Mouse (Mus musculus) brain, embryonic 14.5 days (tissue): ENCODE data around the gene Nhlrc3.

Experiments
- CTCF ChIP-seq: fragments of 200-500 bp; IDR thresholded peaks from 2 replicates; pipeline ENCODE4 v1.5.1; 2012; ENCODE audit warnings: inconsistent platforms, mild to moderate bottlenecking, moderate library complexity, borderline replicate concordance; ENCODE audit not compliant: insufficient read depth, insufficient read length; ENCODE audit errors: extremely low read depth
- POLR2A ChIP-seq: fragments of 200-500 bp; IDR thresholded peaks from 2 replicates; pipeline ENCODE4 v1.6.1; 2012; ENCODE audit warnings: mild to moderate bottlenecking, inconsistent platforms, borderline replicate concordance; ENCODE audit not compliant: poor library complexity, insufficient read depth, insufficient read length, severe bottlenecking; ENCODE audit errors: extremely low read depth

DNA sequence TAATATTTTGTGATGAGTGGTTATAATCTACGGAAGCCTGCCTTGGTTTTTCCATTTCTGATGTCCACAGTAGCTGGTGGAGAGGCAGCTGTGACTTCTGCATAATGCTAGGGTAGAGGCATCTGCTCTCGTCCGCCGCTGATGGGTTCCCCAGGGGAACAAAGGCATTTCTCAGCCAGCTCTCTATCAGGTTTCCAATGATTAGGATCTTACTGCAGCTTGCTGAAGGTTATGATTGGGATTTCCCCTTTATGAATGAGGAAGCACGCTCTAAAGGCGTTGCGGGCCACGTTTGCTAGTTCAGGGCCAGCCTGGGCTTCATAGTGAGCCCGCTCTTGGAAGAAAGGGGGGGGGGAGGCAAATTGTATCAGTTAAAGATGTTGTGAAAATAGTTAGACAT is 3.3 kb upstream of the Nhlrc3 start:
- no peak for TF ChIP-seq CTCF
- no peak for TF ChIP-seq POLR2A
